Mouse (Mus musculus) urinary bladder, postnatal 36 days (tissue): Measurements from ENCODE around the gene Runx2.

Experiments
- DNase-seq, 2 experiments: peaks; one replicate each; pipeline ENCODE4 v3.0.0; 2022; ENCODE audit warnings: low spot score in 2 of 2, mixed read lengths in 1 of 2

The Runx2 gene

DNA sequence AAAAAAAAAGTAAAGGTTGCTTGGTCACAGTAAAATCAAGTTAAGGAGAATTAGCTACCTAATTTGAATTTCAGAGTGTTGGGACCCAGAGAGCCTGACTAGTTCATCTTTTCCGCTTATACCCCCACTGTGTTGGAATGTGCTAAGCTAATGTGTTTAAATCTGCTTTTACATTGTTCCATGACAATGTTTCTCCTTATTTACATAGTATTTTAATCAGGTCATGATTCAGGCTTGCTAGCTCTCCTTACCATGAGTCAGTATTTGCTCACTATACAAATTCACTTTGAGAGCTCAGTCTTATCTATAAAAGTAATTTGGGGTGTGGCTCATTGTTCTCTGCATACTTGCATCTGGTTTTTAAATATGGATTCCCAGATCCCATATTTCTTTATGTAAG lies 47.2 kb downstream of the Runx2 start:
- DNase-seq: no peak

DNA sequence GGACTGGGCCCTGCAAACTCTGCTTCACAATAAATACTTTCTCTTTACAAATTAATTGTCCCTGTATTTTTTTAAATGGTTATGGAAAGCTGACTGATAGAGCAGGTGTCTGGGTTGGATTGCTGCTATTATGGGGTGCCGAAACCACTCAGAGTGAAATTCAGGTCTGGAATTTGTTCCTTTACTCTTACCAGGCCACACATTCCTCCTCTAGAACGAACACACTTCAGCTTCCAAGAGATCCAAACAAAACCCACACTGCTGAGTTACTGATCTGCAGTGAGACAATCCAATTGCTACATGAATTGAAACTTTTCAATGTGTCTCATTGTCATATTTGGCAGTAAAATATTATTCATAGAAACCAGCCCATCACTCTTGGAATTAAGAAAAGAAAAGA lies 47.6 kb downstream of the Runx2 start:
- DNase-seq: no peak

DNA sequence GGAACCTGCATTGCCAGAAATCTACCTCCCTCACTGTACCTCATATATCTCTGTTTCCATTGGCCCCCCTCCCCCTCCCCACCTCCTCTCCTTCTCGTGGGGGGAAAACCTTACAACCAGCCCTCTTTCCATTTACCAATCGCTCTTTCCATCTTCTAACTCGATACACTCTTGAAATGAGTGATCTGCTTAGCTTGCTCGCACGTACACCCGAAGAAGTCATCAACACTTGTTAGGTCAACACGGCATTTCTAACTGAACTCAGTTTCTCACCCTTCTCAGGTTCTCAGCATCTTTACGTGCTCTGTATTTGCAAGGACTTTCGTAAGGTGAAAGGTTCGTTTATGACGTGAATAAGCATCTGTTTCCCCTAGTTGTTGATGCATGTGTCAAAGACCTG lies 48.3 kb downstream of the Runx2 start:
- no peak for DNase-seq

DNA sequence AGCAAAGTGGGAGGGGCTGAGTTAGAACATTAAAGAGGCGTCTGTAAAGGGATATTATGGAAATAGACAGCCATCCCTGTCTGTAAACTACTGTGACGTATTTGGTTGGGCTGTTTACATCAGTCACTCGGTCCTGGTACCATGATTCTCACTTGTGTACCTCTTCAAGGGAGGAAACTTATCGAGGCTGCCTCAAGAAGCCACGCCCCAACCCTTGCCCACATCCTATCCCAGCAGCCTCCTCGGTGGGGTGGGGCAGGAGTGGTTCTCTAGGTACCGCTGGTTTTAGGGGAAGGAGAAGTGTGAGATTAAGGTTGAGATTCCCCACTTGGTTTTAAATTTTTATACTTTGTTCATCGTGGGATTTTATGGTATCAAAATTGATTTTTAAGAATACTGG lies 69.2 kb downstream of the Runx2 start:
- DNase-seq: no peak

DNA sequence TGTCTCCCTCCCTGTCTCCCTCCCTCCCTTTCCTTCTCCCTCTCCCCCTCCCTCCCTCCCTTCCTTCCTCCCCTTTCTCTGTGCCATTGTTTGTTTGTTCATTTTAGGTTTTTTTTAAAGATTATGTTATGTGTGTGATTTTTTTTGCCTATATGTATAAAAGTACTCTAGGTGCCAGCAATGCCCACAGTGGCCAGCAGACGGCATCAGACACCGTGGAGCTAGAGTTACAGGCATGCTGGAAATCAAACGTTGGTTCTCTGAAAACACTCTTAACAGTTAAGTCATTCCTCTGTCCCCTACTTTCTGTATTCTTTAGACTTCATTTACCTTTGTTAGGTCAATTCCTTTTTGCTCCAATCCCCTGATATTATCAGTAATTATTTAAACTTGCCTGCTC lies 70.8 kb downstream of the Runx2 start:
- no peak for DNase-seq

DNA sequence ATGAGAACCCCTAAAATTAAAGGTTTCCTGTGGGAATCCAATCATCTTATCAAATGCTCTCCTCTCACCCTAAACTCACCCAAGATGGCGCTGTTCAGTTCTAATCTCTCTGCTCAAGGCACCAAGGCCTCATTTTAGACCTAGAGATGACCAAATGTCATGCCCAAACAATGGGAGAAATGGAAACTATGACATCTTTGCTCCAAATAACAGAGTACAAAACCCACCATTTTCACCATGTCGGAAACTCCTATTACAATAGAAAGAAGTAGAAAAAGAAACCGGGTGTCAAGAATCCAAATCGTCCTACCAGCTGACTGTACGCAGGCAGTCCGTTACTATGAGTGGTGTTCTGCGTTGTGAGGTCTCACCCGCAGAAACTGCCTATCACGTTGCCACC lies 72.4 kb downstream of the Runx2 start:
- no peak for DNase-seq

DNA sequence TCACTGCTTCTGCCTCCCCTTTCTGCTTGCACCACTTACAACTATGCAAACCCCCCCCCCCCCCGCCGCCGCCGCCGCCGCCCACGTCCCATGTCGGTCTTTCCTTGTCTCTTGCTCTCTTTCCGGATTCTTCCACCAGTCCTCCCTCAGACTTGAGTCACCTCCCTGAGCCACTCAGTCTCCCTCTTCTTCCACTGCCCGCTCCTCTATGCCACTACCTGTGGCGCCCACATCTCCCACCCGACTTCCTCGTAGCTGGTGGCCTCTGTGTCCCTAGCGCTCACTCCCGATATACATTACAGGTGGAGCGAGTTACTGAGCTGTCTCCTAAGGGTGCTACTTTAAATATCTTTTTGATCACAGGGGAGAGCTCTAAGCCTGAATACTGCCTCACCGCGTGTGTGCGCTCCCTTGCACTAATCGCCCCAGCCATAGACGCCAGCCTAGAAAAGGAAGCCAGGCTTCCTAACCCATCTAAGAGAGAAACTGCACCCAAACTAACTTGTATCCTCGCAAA lies 76.4 kb downstream of the Runx2 start:
- no peak for DNase-seq

DNA sequence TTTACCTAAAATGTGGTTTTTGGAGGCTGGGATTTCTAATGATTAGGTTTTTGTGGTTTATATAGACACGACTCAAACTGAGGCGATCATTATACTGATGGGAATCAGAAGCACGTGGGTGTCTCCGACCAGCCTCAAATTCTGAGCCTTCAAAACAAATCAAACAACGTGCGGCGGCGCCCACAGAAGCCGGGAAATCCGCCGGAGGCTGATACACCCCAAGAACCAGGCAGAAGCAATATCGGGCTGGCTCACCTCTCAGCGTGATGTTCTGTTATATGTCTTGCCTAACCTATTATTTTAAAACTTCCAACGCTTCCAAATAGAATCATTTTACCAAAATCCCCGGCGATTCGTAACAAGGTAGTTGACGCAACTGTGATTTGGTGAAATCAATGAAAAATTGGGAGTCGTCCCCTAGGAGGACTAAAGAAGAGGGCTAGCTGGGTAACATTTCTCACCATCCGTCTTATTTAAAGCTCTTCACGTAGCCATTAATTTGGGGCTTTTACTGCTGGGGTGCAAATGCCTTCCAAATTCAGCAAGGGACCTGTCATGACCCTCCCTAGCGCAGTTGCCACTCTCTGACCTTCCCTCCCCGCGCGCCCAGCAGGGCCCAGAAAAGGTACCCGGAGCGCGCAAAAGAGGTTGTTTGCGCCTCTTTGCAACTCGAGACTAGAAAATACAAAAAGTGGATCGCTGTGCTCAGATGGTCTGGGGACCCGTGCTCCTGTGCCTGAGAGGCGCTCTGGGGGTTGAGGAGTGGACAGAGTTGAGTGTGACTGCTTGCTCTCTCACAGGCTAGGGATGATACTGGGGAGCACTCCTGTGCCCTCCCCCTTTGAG lies 77.1 kb downstream of the Runx2 start:
- no peak for DNase-seq

DNA sequence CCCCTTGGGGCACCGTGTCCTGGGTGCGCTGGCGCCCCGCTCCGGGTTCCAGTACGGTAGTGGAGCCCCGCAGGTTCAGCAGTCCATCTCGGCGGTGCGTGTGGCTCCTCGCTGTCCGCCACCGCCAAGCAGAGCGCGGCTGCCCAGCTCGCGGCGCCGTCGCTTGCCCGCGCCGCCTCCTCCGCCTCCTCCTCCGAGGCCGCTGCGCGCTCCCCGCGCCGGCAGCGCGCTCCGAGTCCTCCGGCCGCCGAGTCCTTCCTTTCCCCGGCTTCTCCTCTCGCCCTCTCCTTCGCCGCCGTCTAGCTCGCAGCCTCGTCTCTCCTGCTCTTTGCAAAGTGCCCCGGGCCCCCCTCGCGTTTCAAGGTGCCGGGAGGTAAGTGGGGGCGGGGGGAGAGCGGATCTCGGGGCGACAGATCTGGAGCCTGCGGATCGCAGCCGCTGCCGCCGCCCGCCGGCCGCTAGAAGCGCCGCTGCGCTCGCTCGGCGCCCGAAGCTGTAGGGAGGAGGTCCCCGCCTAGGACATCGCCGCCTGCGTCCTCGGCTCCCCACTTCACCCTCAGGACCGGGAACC lies 78.5 kb downstream of the Runx2 start:
- peak; percentile 60 to 64 for DNase-seq

DNA sequence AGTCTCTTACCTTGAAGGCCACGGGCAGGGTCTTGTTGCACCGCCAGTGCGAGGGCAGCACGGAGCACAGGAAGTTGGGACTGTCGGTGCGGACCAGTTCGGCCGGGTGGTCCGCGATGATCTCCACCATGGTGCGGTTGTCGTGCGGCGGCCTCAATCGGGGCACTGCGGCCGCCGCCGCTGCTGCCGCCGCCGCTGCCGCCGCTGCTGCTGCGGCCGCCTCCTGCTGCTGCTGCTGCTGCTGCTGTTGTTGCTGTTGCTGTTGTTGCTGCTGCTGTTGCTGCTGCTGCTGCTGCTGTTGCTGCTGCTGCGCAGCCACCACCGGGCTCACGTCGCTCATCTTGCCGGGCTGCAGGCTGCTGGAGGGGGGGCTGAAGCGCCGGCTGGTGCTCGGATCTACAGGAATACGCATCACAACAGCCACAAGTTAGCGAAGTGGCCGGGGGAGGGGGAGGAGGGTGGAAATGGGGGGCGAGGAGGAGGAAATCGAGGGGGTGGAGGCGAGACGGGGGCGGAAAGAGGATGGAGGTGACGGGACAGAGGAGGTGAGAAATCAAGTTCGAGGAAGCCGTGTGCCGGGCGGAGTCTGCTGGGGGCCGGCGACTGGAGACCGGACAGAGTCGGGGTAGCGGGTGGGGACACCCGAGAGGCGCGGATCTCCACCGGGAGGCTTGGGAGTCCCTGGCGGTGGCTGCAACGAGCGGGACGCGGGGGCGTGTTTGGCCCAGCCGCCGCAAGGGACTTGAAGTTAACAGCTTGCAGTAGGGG lies 79.2 kb downstream of the Runx2 start:
- DNase-seq: peak; percentile 16 to 19

DNA sequence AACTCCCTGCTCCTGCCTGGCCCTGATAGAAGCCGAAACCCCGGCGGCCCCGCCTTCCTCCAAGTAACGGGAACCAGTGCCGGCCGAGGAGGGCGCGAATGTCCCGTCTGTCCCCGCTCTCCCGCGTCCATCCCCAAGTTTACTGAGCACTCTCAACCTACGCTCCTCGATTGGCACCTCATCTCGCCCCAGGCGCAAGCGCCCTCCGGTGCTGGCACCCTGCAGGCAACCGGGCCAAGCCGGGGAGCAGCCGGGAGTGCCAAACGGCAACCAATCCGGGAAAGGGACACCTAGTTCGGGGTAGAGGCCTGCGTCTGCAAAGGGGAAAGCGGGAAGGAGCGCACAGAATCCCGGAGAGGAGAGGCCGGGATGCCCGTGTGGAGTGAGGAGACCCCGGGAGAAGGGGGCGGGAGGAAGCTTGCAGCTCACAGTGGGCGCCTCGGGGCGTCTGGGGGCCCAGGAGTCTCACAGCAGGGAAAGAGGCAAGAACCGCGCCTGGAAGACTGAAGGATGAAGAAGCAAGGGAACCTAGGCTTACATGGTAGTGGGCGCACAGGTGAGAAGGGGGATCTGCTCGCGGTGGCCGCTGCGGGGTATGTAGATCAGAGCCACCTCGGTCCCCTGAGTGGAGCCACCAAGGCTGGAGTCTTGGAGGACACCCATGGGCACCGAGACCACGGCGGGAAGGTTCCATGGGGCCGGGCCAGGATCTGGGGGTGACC lies 79.9 kb downstream of the Runx2 start:
- DNase-seq: peak; percentile 26 to 30

DNA sequence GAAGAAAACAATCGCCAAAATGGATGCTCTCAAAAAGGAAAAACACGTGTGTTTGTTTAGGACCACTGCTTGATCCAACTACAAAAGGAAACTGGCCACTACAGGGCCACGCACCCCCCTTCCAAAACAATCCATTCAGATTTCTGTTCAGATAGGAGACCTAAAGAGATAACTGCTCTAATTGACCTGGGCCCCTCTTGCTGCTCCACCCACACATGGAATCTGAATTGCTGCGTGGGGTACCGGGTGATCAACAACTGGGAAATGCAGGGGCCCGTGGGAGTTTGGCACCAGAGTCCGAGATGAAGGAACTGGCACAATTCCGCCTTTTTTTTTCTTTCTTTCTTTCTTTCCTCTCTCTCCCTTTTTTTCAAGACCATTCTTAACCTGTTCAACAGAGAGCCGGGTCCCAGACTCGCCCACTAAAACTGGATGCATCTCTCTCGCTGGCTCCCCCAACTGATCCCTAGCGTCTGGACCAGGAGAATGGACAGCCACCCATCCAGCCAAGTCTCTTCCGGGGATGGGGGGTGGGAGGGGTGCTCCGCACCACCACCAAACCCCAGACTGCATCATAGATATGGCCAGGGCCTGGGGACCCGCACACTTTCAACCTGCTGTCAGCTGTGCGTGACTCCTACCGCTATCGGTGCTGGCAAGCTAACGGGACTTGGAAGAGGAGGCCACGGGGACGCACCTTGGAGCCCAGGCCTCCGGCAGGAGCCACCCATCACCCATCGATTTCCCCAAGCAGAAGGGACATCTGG lies 80.9 kb downstream of the Runx2 start:
- DNase-seq: no peak

DNA sequence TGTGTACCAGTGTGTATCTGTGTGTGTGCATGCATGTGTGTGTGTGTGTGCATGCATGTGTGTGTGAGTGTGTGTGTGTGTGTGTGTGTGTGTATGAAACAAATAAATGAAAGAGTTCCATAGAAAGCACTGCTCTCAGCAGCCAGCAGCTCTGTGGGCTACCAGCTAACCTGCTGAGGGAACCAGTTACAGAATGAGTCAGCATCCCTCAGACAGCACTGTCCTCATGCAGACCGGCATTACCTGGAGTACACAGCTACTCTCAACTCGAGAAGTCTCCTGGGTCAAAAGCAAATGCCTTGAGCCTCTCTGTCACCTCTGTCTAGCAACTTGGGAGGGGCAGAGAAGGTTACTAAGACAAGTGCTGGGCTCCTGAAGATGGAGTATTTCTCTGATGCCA lies 86.1 kb downstream of the Runx2 start:
- DNase-seq: no peak

DNA sequence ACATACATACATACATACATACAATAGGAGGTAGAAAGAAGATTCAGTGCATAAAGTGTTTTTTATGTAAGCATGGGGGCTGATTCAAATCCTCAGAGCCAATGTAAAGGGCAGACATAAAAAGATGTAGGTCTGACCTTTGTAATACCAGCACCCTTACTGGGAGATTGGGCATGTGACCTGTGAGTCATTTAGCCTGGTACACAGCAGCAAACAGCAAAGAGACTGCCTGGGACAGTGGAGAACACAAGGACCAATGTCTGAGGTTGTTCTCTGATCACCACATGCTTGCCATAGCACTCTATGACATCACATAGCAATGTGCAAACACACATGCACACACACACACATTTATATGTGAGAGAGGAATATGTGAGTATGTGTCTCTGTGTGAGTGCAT lies 86.9 kb downstream of the Runx2 start:
- no peak for DNase-seq

DNA sequence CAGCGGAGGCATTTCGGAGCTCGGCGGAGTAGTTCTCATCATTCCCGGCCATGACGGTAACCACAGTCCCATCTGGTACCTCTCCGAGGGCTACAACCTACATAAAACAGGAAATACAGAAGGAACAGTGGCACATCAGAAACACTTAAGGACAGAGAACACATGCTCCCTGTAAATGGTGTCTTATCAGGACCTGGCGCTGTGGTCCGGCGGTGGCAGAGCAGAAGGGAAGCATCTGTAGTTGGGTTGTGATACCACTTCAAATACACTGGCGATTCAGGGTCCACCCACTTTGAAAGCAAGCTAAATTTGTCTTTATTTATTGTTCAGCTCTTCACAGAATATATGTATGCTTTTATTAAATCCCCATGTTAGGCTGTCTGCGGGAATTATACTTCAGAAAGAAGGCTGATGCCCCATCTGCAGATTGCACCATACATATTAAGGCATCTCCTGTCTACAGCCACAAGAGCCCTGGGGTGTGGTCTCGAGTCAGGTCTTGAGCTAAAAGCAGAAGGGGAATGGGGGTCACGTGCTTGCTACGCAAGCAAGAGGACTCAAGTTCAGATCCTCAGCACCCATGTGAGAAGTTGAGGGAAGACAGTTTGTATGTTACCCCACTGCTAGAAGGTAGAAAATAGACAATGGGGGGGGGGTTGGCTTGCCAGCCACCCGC lies 89.7 kb downstream of the Runx2 start:
- no peak for DNase-seq

DNA sequence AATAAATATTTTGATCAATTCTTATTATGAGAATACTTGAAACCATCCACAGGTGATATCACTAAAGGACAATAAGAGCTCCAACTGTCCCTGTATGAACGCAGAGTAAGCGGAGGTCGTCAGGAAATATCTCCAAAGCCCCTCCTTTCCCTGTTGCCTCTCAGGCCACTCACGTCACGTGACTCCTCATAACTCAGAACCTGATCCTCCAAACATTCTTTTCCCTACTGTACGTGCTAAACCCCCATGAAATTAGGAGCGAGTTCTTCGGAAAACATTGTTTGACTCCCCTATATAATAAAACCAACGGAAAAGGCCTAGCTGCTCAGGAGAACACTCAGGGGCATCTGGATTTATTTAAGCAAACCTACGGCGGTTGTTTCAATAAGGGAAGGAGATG lies 90.3 kb downstream of the Runx2 start:
- DNase-seq: no peak

DNA sequence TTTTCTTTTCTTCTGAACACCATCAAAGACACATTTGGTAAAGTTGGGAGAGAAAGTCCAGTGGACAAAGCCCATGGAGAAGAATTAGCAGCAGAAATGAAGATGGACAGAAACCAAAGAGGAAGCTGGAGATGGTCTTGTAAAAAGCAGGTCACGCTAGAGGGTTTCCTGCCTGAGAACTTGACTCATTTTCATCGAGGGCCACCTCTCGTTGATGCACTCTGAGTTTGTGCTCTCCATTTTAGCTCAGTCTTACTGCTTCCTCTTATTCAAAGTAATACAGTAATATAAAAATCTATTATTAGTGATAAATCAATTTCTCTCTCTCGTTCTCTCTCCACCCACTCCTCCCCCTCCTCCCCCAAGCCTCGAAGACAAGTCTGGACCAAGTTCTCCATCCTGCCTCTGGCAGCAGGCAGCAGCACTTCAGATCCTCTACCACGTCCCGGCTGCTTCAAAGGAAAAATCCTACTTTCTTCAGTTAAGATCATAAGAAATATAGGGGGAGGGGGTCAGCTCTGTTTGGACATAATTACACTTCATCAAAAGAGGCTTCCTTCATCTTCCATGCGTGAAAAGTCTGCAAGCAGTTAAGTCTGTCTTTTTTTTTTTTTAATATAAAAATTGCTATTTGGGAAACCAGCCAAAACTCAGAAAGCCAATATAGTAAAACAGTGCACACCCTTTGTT lies 92.3 kb downstream of the Runx2 start:
- DNase-seq: no peak

DNA sequence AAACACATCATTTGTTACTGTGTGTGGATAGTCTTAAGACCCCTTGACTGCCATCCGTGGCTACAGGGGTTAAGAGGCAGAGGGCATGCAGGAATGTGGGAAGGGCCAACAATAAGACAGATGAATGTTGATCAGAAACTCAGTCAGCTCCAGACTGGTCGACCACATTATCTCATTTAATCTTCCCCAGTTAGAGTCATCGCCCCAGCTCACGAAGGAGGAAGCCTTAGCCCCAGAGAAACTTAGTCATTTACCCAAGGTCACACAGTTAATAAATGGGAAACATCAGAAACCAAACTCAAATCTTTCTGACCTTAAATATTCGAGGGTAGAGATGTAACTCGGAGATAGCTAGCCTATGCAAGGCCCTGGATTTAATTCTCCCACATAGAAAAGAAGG lies 96.0 kb downstream of the Runx2 start:
- no peak for DNase-seq

DNA sequence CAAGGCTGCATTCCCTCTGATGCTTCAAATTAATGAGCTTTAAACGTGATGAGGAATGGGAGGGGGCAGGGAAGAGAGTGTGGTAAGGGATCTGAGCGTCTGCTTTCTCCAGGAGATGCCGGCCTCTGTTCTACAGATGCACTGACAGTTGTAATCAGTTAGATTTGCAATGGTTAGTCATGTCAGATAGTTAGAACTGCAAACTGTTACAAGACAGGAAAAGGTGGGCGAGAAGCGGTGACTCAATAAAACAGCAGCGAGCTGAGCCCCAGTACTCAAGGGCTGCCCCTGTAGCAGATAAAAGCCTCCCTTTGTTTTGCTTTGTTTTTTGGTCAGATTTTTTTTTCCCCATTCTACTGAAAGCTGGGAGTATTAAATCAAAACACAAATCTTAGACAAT lies 96.6 kb downstream of the Runx2 start:
- DNase-seq: no peak

DNA sequence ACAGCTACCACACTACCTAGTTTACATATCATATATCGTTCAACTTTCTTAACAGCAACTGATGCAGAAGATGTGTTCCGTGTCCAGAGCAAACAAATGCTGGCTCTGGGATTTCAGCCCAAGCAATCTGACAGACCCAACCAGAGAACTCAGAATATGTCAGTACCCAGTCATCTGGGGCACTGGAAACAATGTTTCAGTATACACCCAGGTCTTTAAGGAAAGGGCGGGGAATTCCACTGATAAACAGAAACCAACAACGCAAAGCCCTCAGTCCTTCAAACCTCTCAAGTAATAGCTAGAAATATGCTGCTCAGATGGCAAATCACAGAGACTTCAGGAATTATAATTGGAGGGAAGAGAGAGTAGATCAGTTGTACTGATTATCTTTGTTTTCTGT lies 100.5 kb downstream of the Runx2 start:
- DNase-seq: no peak
